Mouse (Mus musculus) midbrain, postnatal 0 days (tissue): ENCODE data around the gene Thap8. TPM values are rescaled to one million over a fixed set of nuclear protein-coding genes. Genes with fewer than 3 reads are reported as not detected.

Source experiments
- ATAC-seq: fragments of 200-750 bp; cut with Nextera tagmentation; 2 replicates; pipeline ENCODE4 v1.8.0; 2017; ENCODE audit warnings: moderate number of reproducible peaks, mild to moderate bottlenecking, moderate TSS enrichment, moderate library complexity; ENCODE audit not compliant: low FRiP score
- DNase-seq: peaks from one replicate; pipeline ENCODE4 v3.0.0-alpha.2; 2015; ENCODE audit warnings: low spot score
- H3K27ac ChIP-seq: fragments of 300-500 bp; sonication (generic); 2 replicates; pipeline ENCODE4 v1.5.1; 2014; ENCODE audit warnings: low read depth, mild to moderate bottlenecking, low read length, mixed read lengths
- H3K27me3 ChIP-seq: fragments of 300-500 bp; sonication (generic); 2 replicates; pipeline ENCODE4 v1.6.1; 2014; ENCODE audit warnings: low read length, control low read depth, mixed read lengths; ENCODE audit not compliant: insufficient read depth
- H3K36me3 ChIP-seq: fragments of 300-500 bp; sonication (generic); 2 replicates; pipeline ENCODE4 v1.6.1; 2014; ENCODE audit warnings: low read length, control low read depth, mixed read lengths; ENCODE audit not compliant: insufficient read depth
- H3K4me1 ChIP-seq: fragments of 300-500 bp; sonication (generic); 2 replicates; pipeline ENCODE4 v1.6.1; 2014; ENCODE audit warnings: mild to moderate bottlenecking, control low read depth, antibody characterized with exemption, low read length, mixed read lengths; ENCODE audit not compliant: insufficient read depth
- H3K4me2 ChIP-seq: fragments of 300-500 bp; sonication (generic); 2 replicates; pipeline ENCODE4 v1.6.1; 2014; ENCODE audit warnings: low read depth, mild to moderate bottlenecking, low read length, mixed read lengths; ENCODE audit not compliant: poor library complexity, severe bottlenecking
- H3K4me3 ChIP-seq: fragments of 300-500 bp; sonication (generic); 2 replicates; pipeline ENCODE4 v1.5.1; 2014; ENCODE audit warnings: low read depth, mild to moderate bottlenecking, low read length, moderate library complexity
- H3K9ac ChIP-seq: fragments of 300-500 bp; sonication (generic); replicated peaks from 2 replicates; pipeline ENCODE4 v1.6.1; 2014; ENCODE audit warnings: mild to moderate bottlenecking, low read length, moderate library complexity, mixed read lengths; ENCODE audit not compliant: poor library complexity, severe bottlenecking
- H3K9me3 ChIP-seq: fragments of 300-500 bp; sonication (generic); 2 replicates; pipeline ENCODE4 v1.6.1; 2016; ENCODE audit warnings: low read length, control low read depth
- CTCF ChIP-seq: IDR thresholded peaks from 2 replicates; pipeline ENCODE4 v1.5.1; 2016; ENCODE audit warnings: antibody characterized with exemption, mild to moderate bottlenecking
- WGBS: fragments of 180-500 bp; shearing (Covaris S2); extraction: QIAGEN DNeasy Blood & Tissue Kit; methylation state at CpG from one replicate; pipeline ENCODE4 v1.1.7; 2014; 5-methylcytosine and 5-hydroxymethylcytosine counted together
- polyA plus RNA-seq: library from polyadenylated mRNA; unstranded; fragments of >200 nt; fragmentation: Nextera tagmentation; extraction: Ambion mirVana; gene quantifications from 2 replicates; pipeline ENCODE4 v1.2.1, GENCODE M21; 2015
- total RNA-seq: library from RNA; depleted of rRNA; stranded (reverse); fragments of >200 nt; gene quantifications from 2 replicates; pipeline ENCODE4 v1.2.3, GENCODE M21; 2014

The Thap8 gene
- total and polyA plus RNA-seq, 2 experiments from 2014 or later: 0.57 to 0.71 TPM

DNA sequence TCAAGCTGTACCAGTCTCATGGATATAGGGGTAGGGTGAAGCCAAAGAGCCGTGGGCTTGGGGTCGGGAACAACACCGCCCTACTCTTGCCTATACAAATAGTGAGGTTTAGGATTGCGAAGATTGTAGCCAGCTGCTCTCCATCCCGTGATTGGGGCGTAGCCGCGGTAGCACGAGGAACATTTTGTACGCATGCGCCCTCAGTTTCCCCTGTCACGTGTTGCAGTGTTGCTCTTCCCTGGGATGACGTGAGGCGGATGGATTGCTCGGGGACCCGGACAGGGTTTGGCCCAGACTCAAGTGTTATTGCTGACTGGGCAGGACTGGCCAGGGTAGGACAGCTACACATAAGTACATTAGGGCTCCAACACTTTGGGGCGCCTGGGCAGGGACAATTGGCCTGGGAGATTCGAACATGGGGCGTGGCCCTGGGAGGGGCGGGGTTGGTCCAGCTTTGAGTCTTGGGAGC is 810 bp downstream of the Thap8 start:
- Histone ChIP-seq H3K4me2 (peak overlapping the region; percentile 91), H3K9me3 (no peaks in the 10 kb centered on the region), H3K4me1 (0 out of 2 replicates have a peak, but pooled peaks cover 2% of the 10 kb centered on the region), H3K36me3 (no peaks in the 10 kb centered on the region), H3K27me3 (no peaks in the 10 kb centered on the region), H3K27ac (peak overlapping the region; percentile 98), H3K4me3 (peak overlapping the region; percentile 65), H3K9ac (peak overlapping the region; percentile 61)
- under 1% methylated on average over 20 of the region's 20 CpGs for WGBS
- DNase-seq (peak; percentile 96), ATAC-seq (peak; percentile 89)
- TF ChIP-seq CTCF: no peak

DNA sequence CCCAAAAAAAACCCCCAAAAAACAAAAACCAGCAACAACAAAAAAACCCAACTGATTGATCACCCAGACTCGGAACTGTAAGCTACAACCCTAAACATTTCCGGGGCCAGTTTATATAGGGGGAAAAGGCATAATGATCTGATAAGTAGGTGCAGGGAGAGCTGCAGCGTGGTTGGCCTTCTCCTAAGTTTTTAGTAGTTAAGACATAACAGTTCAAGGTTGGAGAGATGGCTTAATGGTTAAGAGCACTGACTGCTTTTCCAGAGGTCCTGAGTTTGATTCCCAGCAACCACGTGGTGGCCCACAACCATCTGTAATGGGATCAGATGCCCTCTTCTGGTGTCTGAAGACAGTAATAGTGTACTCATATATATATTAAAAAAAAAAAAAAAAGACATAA is 1.6 kb downstream of the Thap8 start:
- WGBS: 78% methylated on average over 4 of the region's 4 CpGs
- no peak for ATAC-seq

DNA sequence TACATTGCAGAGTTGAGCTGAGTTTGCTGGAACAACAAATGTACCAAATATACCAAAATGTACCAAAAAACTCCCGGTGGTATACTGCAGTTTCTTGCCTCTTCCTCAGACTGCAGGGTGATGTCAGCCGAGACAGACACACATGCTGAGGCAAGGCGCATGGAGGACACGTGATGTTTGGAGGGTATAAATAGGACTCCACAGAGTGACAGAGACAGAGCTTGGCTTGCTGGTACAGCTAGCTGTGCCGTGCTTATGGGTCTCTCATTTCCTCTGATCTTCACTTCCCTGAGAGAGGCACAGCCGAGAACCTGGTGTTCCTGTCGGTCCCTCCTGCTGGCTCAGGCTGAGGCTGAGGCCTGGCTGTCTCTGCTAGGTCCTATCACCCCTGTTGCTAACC is 2.8 kb downstream of the Thap8 start:
- Histone ChIP-seq H3K4me2 (no peak overlapping the region), H3K27me3 (no peaks in the 10 kb centered on the region), H3K4me3 (no peak overlapping the region), H3K9ac (no peak overlapping the region), H3K27ac (no peak overlapping the region), H3K4me1 (0 out of 2 replicates have a peak, but pooled peaks cover 2% of the 10 kb centered on the region), H3K36me3 (no peaks in the 10 kb centered on the region), H3K9me3 (no peaks in the 10 kb centered on the region)
- DNase-seq: no peak
- 81% methylated on average over 7 of the region's 7 CpGs for WGBS
- no peak for TF ChIP-seq CTCF
- ATAC-seq: no peak

More for the DNA sequence above, 1.6 kb downstream of the Thap8 start:
- Histone ChIP-seq H3K9ac (no peak overlapping the region), H3K27me3 (no peaks in the 10 kb centered on the region), H3K4me2 (peak overlapping the region; percentile 91; the same call in 1 of the 2 replicates), H3K27ac (peak overlapping the region; percentile 98), H3K9me3 (no peaks in the 10 kb centered on the region), H3K4me3 (peak overlapping the region; percentile 65; the same call in 1 of the 2 replicates), H3K36me3 (no peaks in the 10 kb centered on the region), H3K4me1 (0 out of 2 replicates have a peak, but pooled peaks cover 2% of the 10 kb centered on the region)
- no peak for TF ChIP-seq CTCF
- no peak for DNase-seq

DNA sequence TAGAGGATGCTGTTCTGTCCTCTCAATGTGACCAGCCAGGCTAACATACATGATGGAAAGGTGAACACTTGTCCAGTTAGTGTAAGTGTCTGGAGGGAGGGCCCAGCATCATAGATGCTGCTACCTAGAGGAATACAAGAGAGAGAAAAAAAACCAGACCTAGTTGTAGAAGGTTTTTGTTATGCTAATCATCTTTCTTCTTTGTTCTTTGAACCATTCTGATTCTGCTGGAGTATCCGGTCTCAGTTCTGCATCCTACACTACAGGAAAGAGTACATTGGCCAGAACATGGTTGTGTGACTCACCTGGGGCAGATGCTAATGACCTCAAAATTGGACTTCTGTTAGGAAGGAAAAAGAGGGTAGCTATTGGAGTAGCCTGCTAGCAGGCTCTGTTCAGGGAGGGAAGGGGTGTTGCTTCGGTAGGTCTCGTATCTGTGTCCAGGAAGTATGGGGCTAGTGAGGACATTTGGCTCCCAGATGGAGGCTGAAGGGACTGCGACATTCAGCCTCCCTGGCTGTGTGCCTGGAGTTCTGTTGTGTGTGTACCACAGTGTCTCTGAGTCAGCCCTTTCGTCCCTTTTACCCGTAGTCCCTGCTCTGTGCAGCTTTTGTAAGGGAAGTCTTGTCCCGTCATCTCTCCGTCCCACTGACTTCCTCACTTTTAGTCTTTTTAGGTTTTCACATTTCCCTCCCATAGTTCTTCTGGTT is 7.0 kb downstream of the Thap8 start:
- Histone ChIP-seq H3K4me2 (no peak overlapping the region), H3K27ac (no peak overlapping the region), H3K27me3 (no peaks in the 10 kb centered on the region), H3K4me3 (no peak overlapping the region), H3K9me3 (no peaks in the 10 kb centered on the region), H3K36me3 (no peaks in the 10 kb centered on the region), H3K9ac (no peak overlapping the region), H3K4me1 (no peaks in the 10 kb centered on the region)
- WGBS: 51% methylated on average over 8 of the region's 8 CpGs
- TF ChIP-seq CTCF: no peak
- DNase-seq: peak; percentile 54
- no peak for ATAC-seq

DNA sequence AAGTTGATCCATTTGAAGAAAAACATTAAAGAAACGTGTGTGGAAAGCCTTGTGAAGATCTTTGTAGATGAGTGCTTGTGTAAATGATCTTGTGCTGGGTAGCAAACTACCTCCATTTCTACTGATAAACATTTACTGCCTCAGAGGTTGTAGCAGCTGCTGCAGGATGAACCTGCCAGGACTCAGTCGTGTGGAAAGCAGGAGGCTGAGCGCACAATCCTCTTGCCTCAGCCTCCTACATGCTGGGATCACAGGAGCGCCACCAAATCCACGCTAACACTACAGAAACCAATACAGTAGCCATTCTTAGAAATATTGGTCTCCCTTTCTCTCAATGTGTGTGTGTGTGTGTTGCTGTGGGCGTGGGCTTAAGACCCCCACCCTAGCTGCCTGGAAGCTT is 8.2 kb downstream of the Thap8 start:
- H3K27ac ChIP-seq: no peak overlapping the region
- H3K9ac ChIP-seq: no peak overlapping the region
- DNase-seq: no peak
- H3K4me1 ChIP-seq: peaks cover 4% of the 10 kb centered on the region; the same call in 1 of the 2 replicates
- TF ChIP-seq CTCF: no peak
- H3K27me3 ChIP-seq: no peaks in the 10 kb centered on the region
- no peak overlapping the region for H3K4me3 ChIP-seq
- WGBS: 70% methylated on average over 6 of the region's 6 CpGs
- H3K4me2 ChIP-seq: no peak overlapping the region
- no peaks in the 10 kb centered on the region for H3K9me3 ChIP-seq
- no peak for ATAC-seq
- no peaks in the 10 kb centered on the region for H3K36me3 ChIP-seq

DNA sequence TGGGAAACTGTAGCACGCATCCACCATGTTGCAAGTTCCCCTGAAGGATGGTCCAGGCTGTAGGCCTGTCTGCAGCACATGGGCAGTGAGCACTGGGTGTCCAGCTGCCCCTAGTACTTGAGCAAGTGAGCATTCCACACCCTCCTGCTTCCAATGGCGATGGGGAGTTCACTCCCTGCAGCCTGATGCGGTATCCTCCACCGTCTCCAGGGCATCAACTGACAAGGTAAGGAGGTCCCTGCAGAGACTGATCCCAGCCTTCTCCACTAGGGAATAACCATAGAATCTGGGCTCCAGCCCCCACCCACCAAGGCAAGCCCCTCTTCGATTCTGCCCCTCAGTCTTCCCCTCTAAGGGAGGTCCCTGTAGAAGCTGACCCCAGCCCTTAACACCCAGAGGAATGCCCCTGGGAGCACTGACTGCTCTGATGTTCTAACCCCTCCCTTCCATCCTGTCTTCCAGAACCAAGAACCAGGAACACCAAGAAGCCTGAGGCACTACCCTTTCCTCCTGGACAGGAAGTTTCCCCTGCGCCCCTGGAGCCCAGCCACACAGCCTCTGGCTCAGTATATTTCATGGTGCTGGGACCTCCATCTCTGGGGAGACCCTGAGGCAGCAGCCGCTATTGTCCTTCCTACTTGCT is 9.3 kb downstream of the Thap8 start:
- H3K36me3 ChIP-seq: no peaks in the 10 kb centered on the region
- no peaks in the 10 kb centered on the region for H3K9me3 ChIP-seq
- no peak for DNase-seq
- peaks cover 10% of the 10 kb centered on the region; the same call in 1 of the 2 replicates for H3K4me1 ChIP-seq
- H3K27ac ChIP-seq: no peak overlapping the region
- no peak for TF ChIP-seq CTCF
- no peak overlapping the region for H3K4me3 ChIP-seq
- H3K27me3 ChIP-seq: no peaks in the 10 kb centered on the region
- no peak overlapping the region for H3K9ac ChIP-seq
- WGBS: 74% methylated on average over 7 of the region's 7 CpGs
- H3K4me2 ChIP-seq: no peak overlapping the region
- ATAC-seq: no peak
